Mouse (Mus musculus): ENCODE measurements around the gene Galnt10.

The Galnt10 gene

GRCm38 (mm10) chr11:57689811-57690210 is 44.6 kb downstream of the Galnt10 start:
- no peak for DNase-seq (ENCODE audit: low spot score)

- no peak for DNase-seq (ENCODE audit: low spot score)
These were observed 45.6 kb downstream of the Galnt10 start for GRCm38 (mm10) chr11:57690836-57691235.

GRCm38 (mm10) chr11:57691939-57692338 is 46.7 kb downstream of the Galnt10 start:
- no peak for DNase-seq (ENCODE audit: low spot score)

DNA sequence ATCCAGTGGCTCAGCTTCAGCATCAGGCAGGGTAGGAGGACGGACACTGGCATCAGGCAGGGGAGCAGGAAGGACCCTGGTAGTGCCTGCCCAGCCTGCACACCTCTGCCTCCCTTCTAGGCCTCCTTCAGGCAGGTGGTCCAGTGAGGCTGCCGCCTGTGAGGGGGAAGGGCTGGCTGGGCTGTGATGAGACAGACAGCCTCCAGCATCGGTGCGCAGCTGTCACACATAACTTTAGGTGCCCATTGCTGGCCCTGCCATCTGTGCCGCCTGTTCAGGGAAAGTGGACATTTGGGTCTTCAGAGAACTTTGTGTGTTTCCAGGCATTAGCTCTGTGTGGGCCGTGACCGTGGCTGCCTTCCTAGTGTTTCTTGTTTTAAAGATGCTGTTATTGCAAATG is 47.5 kb downstream of the Galnt10 start:
- no peak for DNase-seq (ENCODE audit: low spot score)

GRCm38 (mm10) chr11:57694486-57694885 is 49.2 kb downstream of the Galnt10 start:
- no peak for DNase-seq (ENCODE audit: low spot score)

- DNase-seq (ENCODE audit: low spot score) = no peak
These were observed 51.0 kb downstream of the Galnt10 start for GRCm38 (mm10) chr11:57696207-57696676.

- DNase-seq (ENCODE audit: low spot score) = no peak
These were observed 51.6 kb downstream of the Galnt10 start for GRCm38 (mm10) chr11:57696807-57697251.

DNA sequence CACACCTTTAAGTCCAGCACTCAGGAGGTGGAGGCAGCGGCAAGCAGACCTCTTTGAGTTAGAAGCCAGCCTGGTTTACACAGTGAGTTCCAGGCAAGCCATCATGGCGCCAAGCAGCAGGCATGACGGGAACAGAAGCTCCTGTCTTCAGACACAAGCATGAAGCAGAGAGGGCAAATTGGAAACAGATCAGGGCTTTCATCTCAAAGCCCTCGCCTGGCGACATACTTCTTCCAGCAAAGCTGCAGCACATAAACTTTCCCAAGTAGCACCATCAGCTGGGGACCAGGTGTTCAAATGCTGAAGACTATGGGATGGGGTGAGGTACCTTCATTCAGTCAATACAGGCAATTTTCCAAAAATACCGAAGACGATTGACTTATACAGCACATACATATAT is 54.9 kb downstream of the Galnt10 start:
- DNase-seq (ENCODE audit: low spot score) = no peak

- no peak for DNase-seq (ENCODE audit: low spot score)
These were observed 56.1 kb downstream of the Galnt10 start for GRCm38 (mm10) chr11:57701193-57701925.

- DNase-seq (ENCODE audit: low spot score) = no peak
These were observed 56.7 kb downstream of the Galnt10 start for GRCm38 (mm10) chr11:57701956-57702355.

DNA sequence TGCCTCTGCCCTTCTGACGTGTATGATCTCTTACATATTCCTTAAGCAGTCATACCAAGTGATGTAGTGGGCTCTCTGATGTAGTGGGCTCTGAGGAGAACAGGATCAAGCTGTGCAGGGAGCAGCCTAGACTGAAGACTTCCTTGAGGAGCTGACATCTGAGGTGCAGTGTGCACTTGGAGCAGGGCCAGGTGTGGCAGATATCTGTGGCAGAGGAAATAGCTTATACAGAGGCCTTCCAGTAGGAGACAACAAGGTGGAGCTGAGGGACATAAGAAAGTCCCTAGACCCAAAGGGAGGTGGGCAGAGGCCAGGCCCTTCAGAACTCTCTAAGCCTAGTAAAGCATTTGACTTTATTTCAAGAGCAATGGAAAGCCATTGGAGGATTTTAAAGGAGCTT is 61.4 kb downstream of the Galnt10 start:
- no peak for DNase-seq (ENCODE audit: low spot score)

GRCm38 (mm10) chr11:57707114-57707798 is 62.0 kb downstream of the Galnt10 start:
- peak; percentile 28 for DNase-seq (ENCODE audit: low spot score)

DNA sequence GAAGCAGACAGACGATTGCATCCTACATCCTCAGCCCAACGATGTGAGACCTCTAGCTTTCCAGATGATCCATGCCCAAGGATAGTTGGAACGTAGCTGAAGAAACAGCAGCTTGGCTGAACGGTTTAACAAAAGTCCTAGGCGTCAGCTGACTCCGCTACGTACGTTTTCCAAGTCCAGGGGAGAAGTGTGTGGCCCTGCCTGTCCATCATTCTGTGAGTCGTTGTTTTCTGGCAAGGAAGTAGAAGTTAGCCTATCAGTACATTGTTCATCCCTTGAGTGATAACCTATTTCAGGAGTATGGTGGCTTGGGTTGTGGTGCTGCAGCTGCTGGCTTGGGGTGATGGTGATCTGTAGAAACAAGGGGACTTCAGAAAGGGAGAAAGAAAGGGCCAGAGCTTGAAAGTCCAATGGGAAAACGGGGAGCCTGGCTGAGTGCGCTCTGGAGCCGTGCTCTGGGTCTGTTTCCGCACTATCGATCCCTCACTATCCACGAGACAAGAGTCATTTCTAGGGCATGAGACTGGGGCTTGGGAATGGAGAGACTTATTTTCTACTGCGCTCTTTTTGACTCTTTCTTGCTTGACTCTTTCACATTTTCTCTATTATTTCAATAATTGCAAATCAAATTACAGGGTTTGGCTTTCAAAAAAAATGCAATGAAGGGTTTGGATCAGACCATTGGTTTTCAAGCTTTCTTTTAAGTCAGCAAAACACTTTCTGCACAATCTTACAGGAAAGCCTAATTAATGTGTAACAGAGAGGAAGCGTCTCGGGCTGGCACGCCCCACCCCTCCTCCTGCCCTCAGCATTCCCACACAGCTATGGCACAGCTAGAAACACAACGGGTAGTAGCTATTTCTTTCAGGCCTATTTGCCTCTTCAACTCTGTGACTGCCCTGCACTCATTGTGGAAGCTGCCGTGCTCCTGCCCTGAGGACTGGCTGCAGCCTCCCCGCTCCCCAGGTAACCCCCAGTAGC is 63.2 kb downstream of the Galnt10 start:
- DNase-seq (ENCODE audit: low spot score) = no peak

GRCm38 (mm10) chr11:57713960-57714359 is 68.7 kb downstream of the Galnt10 start:
- DNase-seq (ENCODE audit: low spot score) = no peak

- DNase-seq (ENCODE audit: low spot score) = no peak
These were observed 71.5 kb downstream of the Galnt10 start for GRCm38 (mm10) chr11:57716721-57717120.

DNA sequence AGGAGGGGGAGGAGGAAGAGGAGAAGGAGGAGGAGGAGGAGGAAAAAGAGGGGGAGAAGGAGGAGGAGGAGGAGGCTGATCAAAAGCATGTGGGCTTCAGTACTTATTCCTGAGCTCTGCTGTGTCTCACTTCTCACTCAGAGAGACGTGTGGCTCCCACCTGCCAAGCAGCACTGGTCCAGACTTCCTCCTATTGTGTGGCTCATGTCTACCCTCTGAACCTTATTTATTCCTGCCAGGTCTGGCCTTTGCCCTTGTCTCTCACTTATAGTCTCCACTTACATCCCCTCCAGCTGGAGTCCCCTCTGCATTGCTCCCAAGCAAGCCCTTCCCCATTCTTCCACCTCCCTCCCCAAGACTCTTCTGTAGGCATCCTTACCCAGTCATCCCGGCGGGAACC is 72.2 kb downstream of the Galnt10 start:
- no peak for DNase-seq (ENCODE audit: low spot score)

DNA sequence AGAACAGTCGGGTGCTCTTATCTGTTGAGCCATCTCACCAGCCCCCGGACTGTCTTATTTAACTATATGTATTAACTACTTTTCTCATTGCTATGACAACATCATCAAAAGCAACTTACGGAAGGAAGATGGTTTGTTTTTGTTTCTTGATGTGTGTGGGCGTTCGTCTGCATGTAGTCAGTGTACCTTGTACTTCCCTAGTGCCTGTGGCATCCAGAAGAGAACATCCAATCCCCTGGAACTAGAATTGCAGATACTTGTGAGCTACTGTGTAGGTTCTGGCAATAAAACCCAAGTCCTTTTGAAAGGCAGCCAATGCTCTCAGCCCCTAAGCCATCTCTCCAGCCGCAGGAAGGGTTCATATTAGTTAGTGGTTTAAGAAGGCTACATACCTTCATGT is 72.8 kb downstream of the Galnt10 start:
- no peak for DNase-seq (ENCODE audit: low spot score)

GRCm38 (mm10) chr11:57719631-57720030 is 74.4 kb downstream of the Galnt10 start:
- no peak for DNase-seq (ENCODE audit: low spot score)

- DNase-seq (ENCODE audit: low spot score) = no peak
These were observed 74.8 kb downstream of the Galnt10 start for GRCm38 (mm10) chr11:57720076-57720475.

DNA sequence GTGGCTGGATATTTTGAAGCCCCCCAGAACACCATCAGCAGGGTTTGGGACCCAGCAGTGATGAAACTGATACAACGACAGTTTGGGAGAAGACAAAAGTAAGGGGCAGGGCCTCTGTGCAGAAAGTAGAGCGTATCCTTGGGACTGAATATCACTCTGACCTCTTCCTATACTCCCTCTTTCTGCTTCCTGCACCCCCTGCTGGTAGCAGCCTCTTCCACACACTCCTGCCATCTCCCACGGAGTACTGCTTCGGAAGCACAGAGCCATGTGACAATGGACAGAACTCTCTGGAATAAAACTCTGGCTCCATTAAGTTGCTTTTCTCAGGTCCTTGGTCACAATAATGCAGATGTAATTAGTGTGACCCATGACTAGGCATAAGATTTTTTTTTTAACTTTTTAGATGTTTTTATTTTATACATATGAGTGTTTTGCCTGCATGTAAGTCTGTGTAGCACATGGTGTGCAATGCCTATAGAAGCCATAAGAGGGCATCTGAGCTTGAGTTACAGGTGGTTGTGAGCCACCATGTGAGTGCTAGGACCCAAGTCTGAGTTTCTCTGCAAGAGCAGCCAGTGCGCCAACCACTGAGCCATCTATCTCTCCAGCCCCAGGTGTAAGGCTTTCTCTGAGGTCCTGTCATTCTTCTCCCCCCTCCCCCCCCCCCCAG is 79.7 kb downstream of the Galnt10 start:
- no peak for DNase-seq (ENCODE audit: low spot score)

GRCm38 (mm10) chr11:57725926-57726325 is 80.7 kb downstream of the Galnt10 start:
- no peak for DNase-seq (ENCODE audit: low spot score)

Measured in spleen, adult 12 weeks (tissue).